Mouse (Mus musculus) liver, embryonic 11.5 days (tissue): ENCODE measurements around the gene Slc19a2. TPM values are rescaled to one million over a fixed set of nuclear protein-coding genes. Genes with fewer than 3 reads are reported as not detected.

Experiments
- ATAC-seq: fragments of 200-750 bp; cut with Nextera tagmentation; replicated peaks from 2 replicates; pipeline ENCODE4 v1.8.0; 2017; ENCODE audit warnings: moderate number of reproducible peaks, mild to moderate bottlenecking, moderate TSS enrichment, moderate library complexity; ENCODE audit not compliant: low FRiP score
- DNase-seq: peaks from one replicate; pipeline ENCODE4 v3.0.0-alpha.2; 2017; ENCODE audit warnings: low spot score
- H3K27ac ChIP-seq: fragments of 300-500 bp; sonication (generic); 2 replicates; pipeline ENCODE4 v1.5.1; 2014; ENCODE audit warnings: mild to moderate bottlenecking, low read depth, low read length, control low read depth
- H3K27me3 ChIP-seq: fragments of 300-500 bp; sonication (generic); replicated peaks from 2 replicates; pipeline ENCODE4 v1.6.1; 2014; ENCODE audit warnings: low read length, mixed read lengths; ENCODE audit not compliant: control insufficient read depth, insufficient read depth
- H3K36me3 ChIP-seq: fragments of 300-500 bp; sonication (generic); 2 replicates; pipeline ENCODE4 v1.6.1; 2014; ENCODE audit warnings: mild to moderate bottlenecking, low read length, moderate library complexity, mixed read lengths; ENCODE audit not compliant: control insufficient read depth, insufficient read depth
- H3K4me1 ChIP-seq: fragments of 300-500 bp; sonication (generic); replicated peaks from 2 replicates; pipeline ENCODE4 v1.6.1; 2014; ENCODE audit warnings: low read length, mixed read lengths; ENCODE audit not compliant: control insufficient read depth, insufficient read depth
- H3K4me2 ChIP-seq: fragments of 300-500 bp; sonication (generic); 2 replicates; pipeline ENCODE4 v1.6.1; 2014; ENCODE audit warnings: mild to moderate bottlenecking, control low read depth, moderate library complexity
- H3K4me3 ChIP-seq: fragments of 300-500 bp; sonication (generic); 2 replicates; pipeline ENCODE4 v1.5.1; 2014; ENCODE audit warnings: low read depth, low read length, control low read depth
- H3K9ac ChIP-seq: fragments of 300-500 bp; sonication (generic); 2 replicates; pipeline ENCODE4 v1.6.1; 2014; ENCODE audit warnings: low read depth, low read length, control low read depth
- H3K9me3 ChIP-seq: fragments of 300-500 bp; sonication (generic); 2 replicates; pipeline ENCODE4 v1.6.1; 2016; ENCODE audit warnings: low read length, inconsistent platforms, mixed read lengths; ENCODE audit not compliant: control insufficient read depth
- WGBS: fragments of 180-500 bp; shearing (Covaris S2); extraction: QIAGEN DNeasy Blood & Tissue Kit; methylation state at CpG from one replicate; pipeline ENCODE4 v1.1.7; 2014; 5-methylcytosine and 5-hydroxymethylcytosine counted together
- polyA plus RNA-seq: library from polyadenylated mRNA; unstranded; fragments of >200 nt; fragmentation: Nextera tagmentation; extraction: Ambion mirVana; gene quantifications from 2 replicates; pipeline ENCODE4 v1.2.1, GENCODE M21; 2014

Slc19a2 gene
- polyA plus RNA-seq, 1 experiment from 2014 or later: 26.6 TPM

DNA sequence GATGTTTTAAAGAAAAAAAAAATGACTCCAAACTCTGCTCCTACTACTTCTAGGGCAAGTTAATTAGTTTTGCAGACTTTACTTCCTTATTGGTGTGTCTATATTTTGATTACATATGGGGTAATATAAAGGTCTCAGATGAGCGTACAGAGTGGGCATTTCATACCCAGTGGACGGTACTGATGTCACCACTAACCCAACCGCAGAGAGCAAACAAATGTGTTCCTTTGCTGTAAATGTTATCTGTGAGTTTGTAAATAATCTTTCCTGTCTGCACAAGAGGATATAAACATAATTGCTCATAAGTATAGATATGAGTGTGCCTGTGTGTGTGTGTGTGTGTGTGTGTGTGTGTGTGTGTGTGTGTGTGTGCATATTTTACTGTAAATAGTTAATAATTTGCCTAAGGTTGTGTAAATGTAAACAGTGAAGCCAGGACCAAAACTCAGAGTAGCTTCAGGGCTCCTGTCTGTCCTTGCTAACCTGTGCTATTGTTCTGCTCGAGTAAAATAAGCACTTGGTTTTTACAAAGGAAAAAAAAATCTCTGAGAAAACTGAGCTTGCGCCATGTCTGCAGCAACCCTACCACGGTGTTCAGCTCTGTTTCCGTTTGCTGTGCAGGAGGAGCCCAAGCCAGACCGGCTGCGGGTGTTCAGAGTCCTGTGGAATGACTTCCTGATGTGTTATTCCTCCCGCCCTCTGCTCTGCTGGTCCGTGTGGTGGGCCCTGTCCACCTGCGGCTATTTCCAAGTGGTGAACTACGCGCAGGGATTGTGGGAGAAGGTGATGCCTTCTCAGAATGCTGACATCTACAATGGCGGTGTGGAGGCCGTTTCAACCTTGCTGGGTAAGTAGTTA lies 11.6 kb downstream of the Slc19a2 start:
- Histone ChIP-seq H3K4me3 (no peak overlapping the region), H3K4me2 (no peak overlapping the region; the same call in 1 of the 2 replicates), H3K4me1 (no peaks in the 10 kb centered on the region), H3K27me3 (no peaks in the 10 kb centered on the region), H3K9ac (no peak overlapping the region), H3K9me3 (no peaks in the 10 kb centered on the region), H3K36me3 (peaks cover 9% of the 10 kb centered on the region; the same call in 1 of the 2 replicates), H3K27ac (no peak overlapping the region)
- DNase-seq: no peak
- 80% methylated on average over 16 of the region's 16 CpGs for WGBS
- ATAC-seq: no peak

DNA sequence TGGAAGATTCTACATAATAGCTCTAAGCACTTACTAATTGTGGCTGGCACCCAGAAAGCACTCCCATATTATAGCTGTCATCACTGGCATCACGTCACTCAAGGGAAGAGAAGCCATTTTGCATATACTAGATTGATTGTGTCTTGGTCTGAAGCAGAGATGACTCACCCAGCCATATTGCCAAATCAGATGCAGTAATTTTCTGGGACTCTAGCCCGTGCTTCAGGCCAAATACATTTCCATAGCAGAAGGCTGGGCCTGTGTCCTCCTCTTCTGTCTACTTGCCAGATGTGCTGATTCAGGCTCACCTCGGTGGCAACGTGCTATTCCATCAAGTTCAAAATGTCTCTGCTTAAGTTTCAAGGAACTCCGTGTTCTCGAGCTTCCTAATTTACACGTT lies 12.7 kb downstream of the Slc19a2 start:
- ATAC-seq (no peak), DNase-seq (no peak)

DNA sequence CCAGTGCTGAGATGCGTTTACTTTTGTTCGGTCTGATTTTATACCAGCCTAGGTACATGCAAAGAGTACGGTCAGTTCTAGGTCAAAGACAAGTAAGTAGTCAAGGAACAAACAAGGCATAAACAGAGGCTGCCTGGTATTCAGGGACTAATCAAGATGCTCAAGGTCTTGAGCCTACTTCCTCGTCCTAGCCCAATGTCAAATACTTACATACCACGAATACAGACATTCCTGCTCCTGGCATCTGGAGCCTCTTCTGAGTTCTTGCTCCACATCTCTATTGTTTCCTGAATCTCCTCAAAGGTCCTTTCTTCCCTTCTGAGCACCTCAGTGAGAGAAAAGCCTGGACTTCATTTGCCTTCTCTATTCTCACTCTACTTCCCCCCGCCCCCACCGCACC lies 22.1 kb downstream of the Slc19a2 start:
- H3K9me3 ChIP-seq: no peaks in the 10 kb centered on the region
- no peak overlapping the region for H3K4me2 ChIP-seq
- ATAC-seq (no peak), DNase-seq (no peak)
- H3K9ac ChIP-seq: no peak overlapping the region
- H3K27me3 ChIP-seq: no peaks in the 10 kb centered on the region
- H3K27ac ChIP-seq: no peak overlapping the region
- H3K36me3 ChIP-seq: no peaks in the 10 kb centered on the region
- H3K4me3 ChIP-seq: no peak overlapping the region
- no peaks in the 10 kb centered on the region for H3K4me1 ChIP-seq
- 87% methylated on average over 7 of the region's 7 CpGs for WGBS

More for the DNA sequence above, 12.7 kb downstream of the Slc19a2 start:
- Histone ChIP-seq H3K36me3 (peaks cover 9% of the 10 kb centered on the region; the same call in 1 of the 2 replicates), H3K9me3 (no peaks in the 10 kb centered on the region), H3K4me1 (no peaks in the 10 kb centered on the region), H3K4me2 (no peak overlapping the region), H3K9ac (no peak overlapping the region), H3K27ac (no peak overlapping the region), H3K27me3 (no peaks in the 10 kb centered on the region), H3K4me3 (no peak overlapping the region)
- 90% methylated on average over 7 of the region's 7 CpGs for WGBS

DNA sequence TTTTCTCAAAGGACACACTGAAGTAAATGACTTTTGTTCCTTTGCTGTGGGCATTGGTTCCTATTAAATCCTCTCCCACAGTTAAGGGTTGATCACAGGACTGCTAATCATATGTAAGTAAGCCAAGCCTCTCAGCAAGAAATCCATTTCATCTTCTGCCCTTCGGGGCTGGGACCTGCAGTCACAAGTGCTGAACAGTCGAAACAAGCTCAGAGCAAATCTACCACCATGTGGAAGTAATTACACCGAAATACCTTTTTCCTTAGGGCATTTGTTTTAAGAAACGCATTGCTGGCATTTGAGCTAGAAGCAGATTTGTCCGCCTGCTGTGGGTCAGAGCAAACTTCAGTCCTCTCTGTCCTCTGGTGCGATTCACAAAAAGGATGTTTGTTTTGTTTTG lies 24.8 kb downstream of the Slc19a2 start:
- no peak overlapping the region for H3K4me3 ChIP-seq
- no peak for ATAC-seq
- no peak overlapping the region for H3K4me2 ChIP-seq
- DNase-seq: no peak
- WGBS: 80% methylated on average over 6 of the region's 6 CpGs
- no peaks in the 10 kb centered on the region for H3K4me1 ChIP-seq
- no peak overlapping the region for H3K9ac ChIP-seq
- no peak overlapping the region for H3K27ac ChIP-seq
- H3K36me3 ChIP-seq: no peaks in the 10 kb centered on the region
- H3K27me3 ChIP-seq: no peaks in the 10 kb centered on the region
- no peaks in the 10 kb centered on the region for H3K9me3 ChIP-seq

DNA sequence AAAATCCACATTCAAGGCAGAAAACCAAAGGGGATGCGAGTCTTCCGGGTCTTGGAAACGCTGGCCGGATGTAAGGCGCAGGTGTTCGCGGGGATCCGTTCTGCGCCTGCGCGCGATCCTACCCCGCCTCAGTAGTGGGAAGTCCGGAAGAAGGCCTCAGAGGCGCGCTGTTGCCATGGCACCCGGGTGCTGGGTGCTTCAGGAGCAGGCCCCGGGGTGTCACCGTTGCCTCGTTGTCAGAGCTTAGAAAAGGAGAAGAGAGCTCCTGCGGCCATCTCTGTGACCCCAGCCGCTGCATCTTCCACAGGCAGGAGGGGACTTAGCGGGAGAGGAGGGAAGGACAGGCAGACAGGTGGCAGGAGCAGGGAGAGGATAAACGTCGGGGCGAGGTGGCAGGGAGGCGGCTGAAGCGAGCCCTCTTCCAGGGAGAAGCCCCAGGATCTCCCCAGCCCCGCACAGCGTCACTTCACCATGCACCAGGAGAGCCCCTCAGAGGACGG lies 26.7 kb downstream of the Slc19a2 start, which contains the start of gene Ccdc181:
TSS of gene Ccdc181 (plus strand) at position 131 of the 500 bp plus-strand sequence.
- Histone ChIP-seq H3K4me2 (peak within 1 kb of the TSS; percentile 90), H3K9ac (peak within 1 kb of the TSS; percentile 72), H3K36me3 (no peaks in the 10 kb centered on the region), H3K9me3 (no peaks in the 10 kb centered on the region), H3K4me1 (no peaks in the 10 kb centered on the region), H3K27me3 (no peaks in the 10 kb centered on the region), H3K27ac (peak within 1 kb of the TSS; percentile 51; the same call in 1 of the 2 replicates), H3K4me3 (peak within 1 kb of the TSS; percentile 74)
- WGBS: 0% methylated on average over 31 of the region's 31 CpGs
- DNase-seq: peak; percentile 91
- ATAC-seq: peak; percentile 100

DNA sequence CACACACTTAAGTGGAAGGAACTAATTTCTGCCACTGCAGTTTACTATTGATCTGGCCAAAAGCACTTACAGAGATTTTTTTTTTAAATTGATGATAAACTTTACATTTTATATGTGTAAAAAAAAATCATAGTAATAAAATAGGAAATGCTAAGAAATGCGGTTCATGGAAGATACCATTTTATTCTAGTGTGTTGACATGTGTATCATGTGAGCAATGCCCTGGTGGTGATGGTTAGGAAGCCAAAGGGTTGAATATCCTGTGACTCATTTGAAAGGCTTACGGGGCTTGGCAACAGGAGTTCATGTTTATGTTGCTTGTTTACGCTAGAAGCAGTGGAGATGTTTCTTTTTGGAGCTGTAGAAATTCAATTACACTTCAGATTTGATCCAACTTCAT lies 27.7 kb downstream of the Slc19a2 start:
- DNase-seq (no peak), ATAC-seq (no peak)
- Histone ChIP-seq H3K9ac (no peak overlapping the region), H3K4me1 (no peaks in the 10 kb centered on the region), H3K27me3 (no peaks in the 10 kb centered on the region), H3K9me3 (no peaks in the 10 kb centered on the region), H3K4me3 (no peak overlapping the region), H3K27ac (no peak overlapping the region), H3K4me2 (no peak overlapping the region), H3K36me3 (no peaks in the 10 kb centered on the region)
- 89% methylated on average over 3 of the region's 3 CpGs for WGBS

DNA sequence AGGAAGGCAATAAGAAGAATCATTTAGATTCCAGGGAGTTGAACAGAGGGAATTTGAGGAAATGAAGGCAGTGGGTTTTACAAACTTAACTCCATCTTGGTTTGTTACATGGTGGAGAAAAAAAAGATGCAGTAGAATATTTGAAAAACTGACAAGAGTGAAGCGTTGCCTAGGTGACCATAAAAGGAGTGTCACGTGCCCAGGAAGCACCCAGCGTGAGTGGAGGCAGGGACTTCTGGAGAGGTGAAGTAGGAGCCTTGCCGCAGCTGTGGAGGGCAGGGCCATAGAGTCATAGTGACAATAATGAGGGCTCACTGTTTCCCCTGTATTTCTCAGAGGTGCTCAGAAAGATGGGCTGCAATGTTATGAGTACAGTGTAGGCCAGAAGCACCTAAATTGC lies 30.5 kb downstream of the Slc19a2 start:
- Histone ChIP-seq H3K4me2 (no peak overlapping the region), H3K36me3 (no peaks in the 10 kb centered on the region), H3K9me3 (no peaks in the 10 kb centered on the region), H3K27me3 (no peaks in the 10 kb centered on the region), H3K4me1 (no peaks in the 10 kb centered on the region), H3K27ac (no peak overlapping the region), H3K4me3 (no peak overlapping the region), H3K9ac (no peak overlapping the region)
- ATAC-seq (no peak), DNase-seq (no peak)
- 77% methylated on average over 4 of the region's 4 CpGs for WGBS

DNA sequence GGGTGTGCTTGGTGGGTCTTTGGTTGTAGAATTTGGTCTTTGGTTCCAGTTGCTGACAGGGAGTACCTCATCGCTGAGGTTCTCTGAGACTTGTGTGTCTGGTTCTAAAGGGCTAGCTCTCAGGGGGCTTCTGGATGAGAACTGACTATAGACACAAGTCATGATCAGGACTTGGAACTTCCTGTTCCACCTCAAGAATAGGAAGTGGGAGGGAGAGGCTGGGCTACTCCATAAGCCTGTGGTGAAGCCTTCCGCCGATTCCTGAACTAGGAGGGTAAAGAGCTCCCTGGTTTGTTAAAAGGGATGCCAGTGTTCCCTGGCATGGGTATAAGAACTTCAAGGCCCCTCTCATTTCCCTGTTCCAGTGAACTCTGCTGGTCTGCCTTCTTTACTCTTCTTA lies 35.2 kb downstream of the Slc19a2 start:
- no peaks in the 10 kb centered on the region for H3K27me3 ChIP-seq
- 82% methylated on average over 3 of the region's 3 CpGs for WGBS
- H3K4me2 ChIP-seq: no peak overlapping the region
- DNase-seq (no peak), ATAC-seq (no peak)
- H3K4me3 ChIP-seq: no peak overlapping the region
- H3K4me1 ChIP-seq: no peaks in the 10 kb centered on the region
- H3K27ac ChIP-seq: no peak overlapping the region
- no peaks in the 10 kb centered on the region for H3K9me3 ChIP-seq
- no peak overlapping the region for H3K9ac ChIP-seq
- no peaks in the 10 kb centered on the region for H3K36me3 ChIP-seq

DNA sequence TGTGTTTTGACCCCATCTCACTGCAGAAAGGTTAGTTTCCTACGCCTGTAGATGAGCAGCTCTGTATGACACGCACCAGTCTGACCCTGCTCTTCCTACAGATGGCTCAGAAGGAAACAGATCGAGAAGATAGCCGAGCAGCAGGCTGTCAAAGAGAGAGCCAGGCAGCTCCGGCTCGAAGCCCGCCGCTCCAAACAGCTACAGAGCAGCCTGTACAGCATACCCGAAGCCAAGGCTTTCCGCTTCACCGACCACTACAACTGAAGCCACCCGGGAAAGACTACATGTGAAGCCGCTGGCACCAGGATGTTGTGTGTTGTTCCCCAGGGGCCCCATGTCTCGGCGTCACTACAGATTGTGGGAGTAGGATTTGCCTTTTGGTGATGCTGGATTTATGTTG lies 38.6 kb downstream of the Slc19a2 start:
- Histone ChIP-seq H3K4me2 (no peak overlapping the region), H3K27ac (no peak overlapping the region), H3K4me1 (no peaks in the 10 kb centered on the region), H3K9me3 (no peaks in the 10 kb centered on the region), H3K4me3 (no peak overlapping the region), H3K36me3 (peaks cover 2% of the 10 kb centered on the region; the same call in 1 of the 2 replicates), H3K9ac (no peak overlapping the region), H3K27me3 (no peaks in the 10 kb centered on the region)
- DNase-seq (no peak), ATAC-seq (no peak)
- 52% methylated on average over 15 of the region's 15 CpGs for WGBS
